Mouse (Mus musculus) inflammation-experienced regulatory T-cells, adult 16 weeks (primary cell): Measurements from ENCODE around the gene Trmt112. TPM values are rescaled to one million over a fixed set of nuclear protein-coding genes. Genes with fewer than 3 reads are reported as not detected.

ENCODE experiments used
- polyA plus RNA-seq: library from polyadenylated mRNA; unstranded; fragments of 100-300 nt; shearing (Covaris generic); gene quantifications from one replicate; pipeline ENCODE4 v1.2.1, GENCODE M21; 2017

Trmt112 gene
- polyA plus RNA-seq, result 181 TPM

DNA sequence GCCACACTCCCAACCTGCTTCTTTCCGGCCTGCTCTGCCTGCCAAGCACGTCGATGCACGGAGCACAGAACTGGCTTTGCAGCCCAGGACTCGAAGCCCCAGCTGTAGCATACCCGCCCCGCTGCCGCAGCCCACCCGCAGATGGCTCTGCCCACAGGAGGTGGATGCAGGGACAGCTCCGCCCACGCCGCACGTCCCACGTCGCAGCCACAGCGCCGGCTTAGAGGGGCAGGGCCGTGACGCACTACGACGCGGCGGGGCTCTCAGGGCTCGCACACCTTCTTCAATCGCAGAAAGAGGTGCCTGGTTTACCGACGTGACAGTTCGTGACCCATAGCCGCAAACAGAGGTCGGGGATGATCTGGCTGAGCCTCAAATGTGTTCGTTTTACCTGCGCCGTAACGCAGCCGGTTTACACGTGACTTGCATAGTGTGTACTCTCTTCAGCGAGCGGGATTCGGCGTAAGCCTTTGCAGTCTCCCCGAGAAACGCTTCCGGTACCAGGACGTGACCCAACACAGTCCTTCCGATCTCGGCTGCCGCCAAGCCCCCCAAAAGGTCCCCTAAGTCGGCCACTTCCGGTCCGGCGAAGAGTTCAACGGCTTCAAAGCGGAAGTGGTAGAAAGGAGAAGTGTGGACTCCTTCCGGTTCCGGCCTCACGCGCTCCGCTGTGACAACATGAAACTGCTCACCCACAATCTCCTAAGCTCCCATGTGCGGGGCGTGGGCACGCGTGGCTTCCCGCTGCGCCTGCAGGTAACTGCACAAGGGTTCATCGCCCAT is at the start of gene Trmt112, which contains the start of gene Prdx5:
Gene Trmt112, plus strand, starts transcription at position 192 of the 783 bp plus-strand sequence.
Gene Prdx5, minus strand, starts transcription at position 600 of the 783 bp plus-strand sequence.

GRCm38 (mm10) chr19:6921647-6922567 is 12.4 kb downstream of the Trmt112 start, which contains the start of gene Esrra:
TSS of gene Esrra (minus strand) at chr19:6921813.

GRCm38 (mm10) chr19:6925307-6925573 is 15.7 kb downstream of the Trmt112 start, which contains the start of gene Catsperz:
TSS of gene Catsperz (minus strand) at chr19:6925380.

GRCm38 (mm10) chr19:6934195-6934977 is 24.9 kb downstream of the Trmt112 start, which contains the start of gene Kcnk4:
TSS of gene Kcnk4 (minus strand) at chr19:6934515.

DNA sequence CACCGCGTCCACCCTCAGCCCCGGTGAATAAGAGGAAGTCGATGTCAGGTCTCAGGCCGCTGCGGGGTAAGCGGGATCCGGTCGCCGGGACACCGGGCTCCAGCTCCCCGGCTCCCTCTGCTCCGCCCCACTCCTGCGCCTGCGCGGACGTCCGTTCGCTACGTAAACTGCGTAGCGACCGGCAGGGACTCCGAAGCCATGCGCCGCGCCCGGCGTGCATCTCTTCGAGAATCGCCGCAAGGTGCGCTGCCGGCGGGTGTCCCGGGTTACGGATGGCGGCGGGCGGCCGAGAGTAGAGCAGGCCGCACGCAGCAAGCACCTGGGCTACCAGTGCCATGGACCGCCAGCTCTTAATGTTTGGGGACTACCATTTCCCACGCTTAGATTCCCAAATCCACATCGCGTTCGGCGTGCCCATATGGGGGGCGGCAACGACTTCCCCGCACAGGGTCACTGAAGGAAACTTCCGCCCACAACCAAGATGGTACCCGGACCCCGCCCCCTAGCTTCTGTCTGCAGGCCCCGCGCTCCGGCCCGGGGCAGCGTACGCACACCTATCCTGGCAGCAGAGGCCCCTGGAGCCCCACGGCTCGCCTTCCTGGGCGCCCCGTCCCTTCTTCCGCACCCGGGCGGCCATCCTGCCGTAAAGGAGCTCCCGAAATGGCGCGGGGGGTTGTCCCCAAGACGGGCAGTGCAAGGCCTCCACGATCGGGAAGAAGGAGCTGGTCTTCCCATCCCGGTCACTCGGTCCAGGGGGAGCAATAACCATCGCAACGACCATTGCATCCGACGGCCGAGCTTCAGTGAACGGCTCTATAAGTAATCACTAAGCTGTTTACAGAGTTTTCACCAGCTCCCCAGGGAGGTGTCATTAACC is 32.1 kb downstream of the Trmt112 start, which contains the start of gene Bad:
Gene Bad, plus strand, starts transcription at position 490 of the 877 bp plus-strand sequence.

GRCm38 (mm10) chr19:6942249-6942691 is 32.8 kb downstream of the Trmt112 start, which contains the start of gene Gpr137:
TSS of gene Gpr137 (minus strand) at chr19:6942480.

Other genes starting within 250 kb of the Trmt112 start
- gene Rps6ka4, start 69.1 kb upstream of the Trmt112 start, polyA plus RNA-seq, result 53.0 TPM
- gene Ccdc88b, start 51.5 kb upstream of the Trmt112 start, polyA plus RNA-seq, result 68.9 TPM
- 258 TPM for gene Prdx5, start 408 bp downstream of the Trmt112 start, polyA plus RNA-seq
- 9.0 TPM for gene Esrra, start 12.1 kb downstream of the Trmt112 start, polyA plus RNA-seq
- not detected for gene Catsperz, start 15.7 kb downstream of the Trmt112 start, polyA plus RNA-seq
- not detected for gene Kcnk4, start 24.8 kb downstream of the Trmt112 start, polyA plus RNA-seq
- gene Bad, start 32.2 kb downstream of the Trmt112 start, polyA plus RNA-seq, result 42.3 TPM
- gene Gpr137, start 32.8 kb downstream of the Trmt112 start, polyA plus RNA-seq, result 18.2 TPM
- 32.1 TPM for gene Ppp1r14b, start 65.3 kb downstream of the Trmt112 start, polyA plus RNA-seq
- gene Plcb3, start 66.8 kb downstream of the Trmt112 start, polyA plus RNA-seq, result 15.8 TPM
- 57.9 TPM for gene Fkbp2, start 70.8 kb downstream of the Trmt112 start, polyA plus RNA-seq
- gene Vegfb, start 78.0 kb downstream of the Trmt112 start, polyA plus RNA-seq, result 2.1 TPM
- 54.6 TPM for gene Dnajc4, start 82.9 kb downstream of the Trmt112 start, polyA plus RNA-seq
- 39.3 TPM for gene Nudt22, start 86.4 kb downstream of the Trmt112 start, polyA plus RNA-seq
- 8.9 TPM for gene Trpt1, start 86.4 kb downstream of the Trmt112 start, polyA plus RNA-seq
- 472 TPM for gene Fermt3, start 109.8 kb downstream of the Trmt112 start, polyA plus RNA-seq
- 205 TPM for gene Stip1, start 130.3 kb downstream of the Trmt112 start, polyA plus RNA-seq
- 3.3 TPM for gene Macrod1, start 147.1 kb downstream of the Trmt112 start, polyA plus RNA-seq
- not detected for gene Flrt1, start 196.0 kb downstream of the Trmt112 start, polyA plus RNA-seq